Mouse (Mus musculus) layer of hippocampus, adult 18-20 months (tissue): Measurements from ENCODE around the gene Cd151. TPM values are rescaled to one million over a fixed set of nuclear protein-coding genes. Genes with fewer than 3 reads are reported as not detected.

Experiments
- DNase-seq, 2 experiments: peaks; one replicate each; pipeline ENCODE4 v3.0.0; 2022; ENCODE audit warnings: low spot score in 2 of 2
- total RNA-seq, 2 experiments: library from RNA; stranded (reverse); gene quantifications; 2 replicates each; pipeline ENCODE4 v1.2.3; 2021

The Cd151 gene
- total RNA-seq, 2 experiments from 2014 or later, result 24.2 to 26.0 TPM

DNA sequence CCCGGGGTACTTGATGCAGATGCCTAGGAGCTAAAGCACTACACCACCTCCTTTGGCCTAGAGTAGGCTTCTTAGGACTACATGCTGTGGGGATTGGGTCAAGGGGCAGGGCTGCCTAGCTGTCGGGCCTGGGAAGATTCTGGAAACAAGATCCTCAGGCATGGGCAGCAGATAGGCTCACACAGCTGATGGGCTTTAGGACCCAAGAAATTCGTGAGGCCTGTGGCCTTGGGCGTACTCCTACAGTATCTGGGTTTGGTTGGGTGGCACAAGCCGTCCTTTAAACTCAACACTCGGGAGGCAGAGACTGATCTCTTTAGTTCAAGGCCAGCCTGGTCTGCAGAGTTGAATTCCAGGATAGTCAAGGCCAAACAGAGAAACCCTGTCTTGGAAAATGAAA, 5.0 kb downstream of the Cd151 start:
- DNase-seq, result no peak

- no peak for DNase-seq
Observed at GRCm38 (mm10) chr7:141472763-141473162, 5.6 kb downstream of the Cd151 start.

DNA sequence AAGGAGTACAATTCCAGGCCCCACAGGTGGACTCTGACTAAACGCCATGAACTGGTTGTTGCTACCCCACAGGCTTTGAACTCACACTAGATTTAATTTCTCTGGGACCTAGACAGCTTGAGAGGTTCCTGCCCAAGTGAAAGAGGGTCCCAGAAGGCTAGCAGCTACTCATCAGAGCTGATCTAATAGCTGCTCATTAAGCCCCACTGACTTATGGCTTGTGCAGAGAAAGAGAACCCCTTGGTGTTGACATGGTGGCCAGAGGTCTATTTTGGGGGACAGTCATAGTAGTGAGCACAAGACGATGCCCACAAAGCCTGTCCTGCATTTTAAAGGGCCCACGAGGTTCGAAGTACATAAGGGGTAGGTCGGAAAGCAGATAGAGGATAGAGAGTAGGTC, 7.0 kb downstream of the Cd151 start:
- DNase-seq, result no peak

GRCm38 (mm10) chr7:141475011-141475804, 8.0 kb downstream of the Cd151 start, which contains the start of the genes Polr2l and Tspan4:
Polr2l (minus strand) TSS chr7:141475132.
Tspan4 (plus strand) TSS chr7:141475240.
- peak; percentile 79 to 89 for DNase-seq

- no peak for DNase-seq
Observed at GRCm38 (mm10) chr7:141475805-141476158, 8.6 kb downstream of the Cd151 start.

GRCm38 (mm10) chr7:141476226-141476980, 9.2 kb downstream of the Cd151 start:
- DNase-seq, result no peak

- DNase-seq, result no peak
Observed at GRCm38 (mm10) chr7:141476981-141477370, 9.8 kb downstream of the Cd151 start.

DNA sequence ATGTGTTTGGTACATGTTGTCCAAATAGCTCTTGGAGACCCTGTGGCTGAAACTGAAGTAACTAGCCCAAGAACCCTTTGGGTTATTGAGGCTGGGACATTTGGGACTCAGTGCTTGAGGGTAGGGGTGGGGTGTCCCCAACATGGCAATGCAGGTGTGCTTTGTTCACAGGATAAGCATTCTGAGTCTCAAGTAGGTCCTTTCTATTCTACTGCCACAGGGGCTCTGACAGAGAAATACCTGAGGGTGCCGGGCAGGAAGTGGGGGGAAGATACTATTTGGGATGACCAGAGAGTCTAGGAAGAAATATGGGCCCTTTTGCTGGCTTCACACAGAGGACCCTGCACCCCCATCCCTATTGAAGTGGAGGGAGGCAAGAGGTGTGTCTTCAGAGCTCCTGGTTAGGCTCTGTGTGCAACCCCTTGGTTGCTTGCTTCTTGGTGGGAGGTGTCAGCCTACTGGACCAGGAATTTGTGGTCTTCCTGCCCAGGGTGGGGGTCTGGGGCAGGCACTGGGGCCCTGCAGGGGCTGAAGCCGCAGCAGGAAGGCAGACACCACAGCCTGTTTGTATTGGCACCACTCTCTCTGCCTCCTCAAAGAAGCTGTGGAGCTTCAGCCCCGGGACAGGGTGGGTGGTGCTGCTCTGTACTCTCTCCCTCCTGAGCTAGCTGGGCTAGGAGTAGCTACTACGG, 10.5 kb downstream of the Cd151 start:
- no peak for DNase-seq

DNA sequence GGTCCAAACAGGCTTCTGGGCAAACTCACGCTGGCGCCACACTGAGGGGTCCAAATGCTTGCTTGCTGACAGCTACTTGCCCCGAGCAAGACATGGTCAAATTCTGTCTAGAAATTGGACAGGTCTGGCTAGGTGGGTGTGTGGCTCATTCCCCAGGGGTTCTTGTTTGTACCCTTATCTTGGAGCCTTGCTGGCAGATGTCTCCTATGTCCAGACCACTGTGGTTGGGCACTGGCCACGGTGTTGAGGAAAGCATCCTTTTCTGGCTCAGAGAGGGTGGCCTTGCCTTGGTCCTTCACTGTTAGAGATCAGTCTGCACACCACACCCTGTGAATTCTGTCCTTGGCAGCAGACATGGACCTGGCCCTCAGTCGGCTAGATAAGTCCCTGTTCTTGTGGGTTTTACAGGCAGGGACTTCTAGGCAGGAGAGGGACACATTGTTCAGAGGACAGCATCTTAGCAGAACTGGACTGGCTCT, 11.1 kb downstream of the Cd151 start:
- no peak for DNase-seq

DNA sequence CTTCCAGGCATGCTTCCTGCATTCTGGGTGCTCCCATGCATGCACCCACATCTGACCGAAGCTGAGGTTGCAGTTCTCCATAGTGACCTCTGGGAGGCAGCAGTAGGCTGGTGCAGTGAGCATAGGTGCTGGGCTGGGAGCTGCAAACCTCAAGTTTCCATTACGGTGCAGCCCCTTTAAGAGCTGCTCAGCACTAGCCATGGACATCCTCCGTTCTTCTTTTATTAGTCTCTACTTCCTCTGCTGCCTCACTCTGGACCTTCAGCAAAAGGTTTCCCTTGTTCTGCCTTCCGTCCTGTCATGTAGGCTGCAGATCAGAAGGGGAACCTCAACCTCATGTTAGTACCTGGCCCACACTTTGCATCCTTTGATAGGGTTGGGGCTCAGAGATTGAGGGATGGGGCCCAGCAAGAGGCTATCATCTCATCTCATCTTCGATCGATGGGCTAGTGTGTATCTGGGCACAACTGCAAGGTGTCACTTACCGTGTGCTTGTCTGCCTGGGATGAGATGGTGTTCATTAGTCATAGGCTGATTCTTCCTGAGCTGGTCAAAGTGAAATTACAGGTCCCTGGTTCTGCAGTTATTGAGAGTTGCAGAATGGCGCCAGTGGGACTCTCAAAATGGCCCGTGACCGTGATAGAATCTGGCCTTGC, 13.8 kb downstream of the Cd151 start:
- DNase-seq, result peak; percentile 65 to 85

DNA sequence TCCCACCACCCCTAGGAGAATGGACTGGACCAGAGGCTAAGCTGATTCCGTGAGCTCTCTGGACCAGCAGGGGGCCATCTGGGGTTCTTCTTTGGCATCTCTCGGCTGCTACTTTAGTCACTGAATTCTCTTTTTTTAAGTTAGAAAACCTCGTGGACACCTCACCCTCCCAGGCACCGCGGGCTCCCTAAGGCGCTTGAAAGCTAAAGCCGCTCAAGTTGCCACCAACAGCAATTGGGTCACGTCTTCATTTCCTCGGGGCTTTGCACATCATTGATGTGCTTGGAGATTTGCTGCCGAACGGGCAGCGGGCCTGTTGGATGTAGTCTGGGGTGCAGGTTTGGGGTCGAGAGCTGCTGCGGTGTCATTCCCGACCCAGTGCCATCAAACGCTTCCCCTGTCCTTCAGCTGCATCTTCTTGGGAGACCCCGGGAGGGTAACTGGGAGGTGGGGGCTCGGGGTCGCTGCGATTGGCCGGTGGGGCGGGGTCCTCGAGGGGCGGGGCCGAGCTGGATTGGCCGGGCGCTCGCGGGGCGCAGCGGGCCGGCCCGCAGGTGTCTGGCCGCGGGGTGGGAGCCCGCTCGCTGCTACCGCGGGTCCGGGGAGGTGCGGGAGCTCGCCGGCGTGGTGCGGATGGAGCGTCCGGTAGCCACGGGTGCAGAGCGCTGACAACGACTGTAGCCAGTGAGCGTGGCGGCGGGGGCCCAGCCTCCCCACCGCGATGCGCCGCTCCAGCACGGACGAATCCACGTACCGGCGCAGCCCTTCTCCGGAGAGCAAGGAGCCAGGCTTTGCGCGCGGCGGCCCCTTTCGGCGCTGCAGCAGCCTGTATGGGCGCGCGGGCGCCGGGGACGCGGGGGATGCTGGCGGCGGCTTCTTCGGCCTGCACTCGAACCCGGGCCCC, 14.6 kb downstream of the Cd151 start:
- peak in 1 of 2 experiments; percentile 63 for DNase-seq

DNA sequence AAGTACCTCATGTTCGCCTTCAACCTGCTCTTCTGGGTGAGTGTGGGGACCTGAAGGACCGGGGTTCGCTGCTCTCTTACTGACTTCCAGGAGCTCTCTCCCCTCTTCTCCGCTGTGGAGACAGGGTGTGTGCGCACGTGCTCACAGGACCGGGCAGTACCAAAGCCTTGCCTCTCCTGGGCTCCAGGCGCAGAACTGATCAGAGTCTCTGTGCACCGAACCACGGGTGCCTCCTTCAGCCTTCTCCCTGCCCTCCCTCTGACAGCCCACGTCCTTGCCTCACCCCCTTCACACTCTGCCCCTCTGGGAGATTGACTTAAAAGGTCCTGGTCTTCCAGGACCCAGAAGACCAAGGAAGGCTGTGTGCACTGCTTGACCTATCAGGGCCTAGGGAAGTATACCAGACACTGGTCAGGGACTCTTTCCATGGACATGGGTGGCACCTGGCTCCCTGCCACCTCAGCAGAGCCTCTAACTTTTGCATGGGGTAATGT, 15.4 kb downstream of the Cd151 start:
- no peak for DNase-seq

DNA sequence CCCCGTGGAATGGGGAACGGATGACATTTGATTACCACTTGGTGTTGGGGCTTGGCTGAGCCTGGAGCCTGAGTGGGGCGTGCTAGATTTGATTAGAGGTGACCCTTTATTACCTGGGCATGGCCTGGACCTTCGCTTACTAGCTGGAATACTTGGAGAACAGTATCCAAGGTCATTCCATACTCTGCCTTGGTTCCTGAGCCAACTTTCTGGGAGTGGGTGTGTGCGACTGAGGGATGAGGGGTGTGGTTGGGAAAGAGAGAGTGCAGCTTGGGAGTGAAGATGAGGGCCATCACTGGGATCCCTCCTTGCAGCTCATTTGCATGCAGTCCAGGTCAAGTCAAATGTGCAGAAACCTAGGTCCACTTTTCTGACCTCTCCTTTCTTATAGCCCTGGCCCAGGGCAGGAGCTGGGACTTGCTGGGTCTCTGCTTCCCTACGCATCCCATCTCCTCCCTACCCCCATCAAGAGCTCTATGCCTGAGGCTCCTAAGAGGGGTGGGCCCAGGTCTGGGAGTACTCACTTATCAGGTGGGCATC, 16.0 kb downstream of the Cd151 start:
- no peak for DNase-seq

DNA sequence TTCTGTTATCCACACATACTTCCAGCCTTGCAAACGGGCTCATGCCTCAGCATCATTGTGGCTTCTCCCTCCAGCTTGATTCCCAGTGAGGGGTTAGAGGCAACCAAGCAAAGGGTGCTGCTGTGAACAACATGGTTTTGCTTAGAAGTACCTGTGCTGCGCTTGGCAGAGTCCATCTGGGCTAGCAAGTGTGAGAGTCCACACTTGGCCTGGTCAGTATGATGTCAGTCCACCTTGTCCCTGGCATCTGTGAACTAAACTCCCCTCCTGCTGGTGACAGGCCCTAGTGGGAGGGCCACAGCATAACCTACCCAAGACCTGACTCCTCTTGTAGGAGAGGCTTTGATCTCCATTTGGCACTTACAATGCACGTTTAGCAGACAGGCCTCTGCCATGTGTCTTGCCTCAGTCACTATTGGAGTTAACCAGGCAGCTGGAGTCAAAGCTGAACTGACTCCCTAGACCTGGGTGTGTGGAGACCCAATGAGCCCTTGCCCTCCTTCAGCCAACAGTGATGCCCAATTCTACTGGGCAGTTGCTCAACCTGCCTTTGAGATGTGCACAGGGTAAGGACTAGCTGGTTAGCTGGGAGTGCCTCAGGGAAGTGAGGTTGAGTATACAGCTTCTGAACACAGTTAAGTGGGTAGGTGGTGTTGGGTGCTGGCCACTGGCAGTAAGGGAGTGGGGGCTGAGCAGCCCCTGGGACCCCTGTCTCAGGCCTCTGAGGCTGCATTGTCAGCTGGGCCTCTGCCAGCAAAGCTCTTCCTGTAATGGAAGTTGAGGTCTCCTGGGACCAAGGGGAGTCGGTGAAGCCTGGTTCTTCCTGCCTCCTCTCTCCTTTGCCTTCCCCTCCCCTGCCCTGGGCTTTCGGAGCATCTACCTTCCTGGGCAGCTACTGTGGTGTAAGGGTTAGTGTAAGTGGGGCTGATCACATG, 17.3 kb downstream of the Cd151 start:
- DNase-seq, result no peak

GRCm38 (mm10) chr7:141485186-141485585, 18.0 kb downstream of the Cd151 start:
- no peak for DNase-seq

- no peak for DNase-seq
Observed at GRCm38 (mm10) chr7:141485606-141486005, 18.4 kb downstream of the Cd151 start.

DNA sequence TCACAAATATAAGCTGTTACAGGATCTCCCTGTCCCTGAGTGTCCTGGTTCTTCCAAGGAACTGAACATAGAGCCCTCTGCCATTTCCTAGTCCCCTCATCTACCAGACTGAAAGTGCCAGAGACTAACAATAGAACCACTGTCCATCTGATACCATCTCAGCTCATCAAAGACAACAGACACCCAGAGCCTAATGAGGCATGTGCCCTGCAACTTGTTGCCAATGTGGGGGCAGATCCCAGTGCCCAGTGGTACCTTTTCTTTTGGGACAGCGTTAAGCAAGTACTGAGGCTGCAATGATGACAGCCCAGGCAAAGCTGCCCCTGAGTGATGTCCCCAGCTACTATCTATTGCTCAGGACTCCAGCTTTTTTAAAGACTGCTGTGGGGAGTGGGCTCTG, 19.0 kb downstream of the Cd151 start:
- DNase-seq, result no peak

DNA sequence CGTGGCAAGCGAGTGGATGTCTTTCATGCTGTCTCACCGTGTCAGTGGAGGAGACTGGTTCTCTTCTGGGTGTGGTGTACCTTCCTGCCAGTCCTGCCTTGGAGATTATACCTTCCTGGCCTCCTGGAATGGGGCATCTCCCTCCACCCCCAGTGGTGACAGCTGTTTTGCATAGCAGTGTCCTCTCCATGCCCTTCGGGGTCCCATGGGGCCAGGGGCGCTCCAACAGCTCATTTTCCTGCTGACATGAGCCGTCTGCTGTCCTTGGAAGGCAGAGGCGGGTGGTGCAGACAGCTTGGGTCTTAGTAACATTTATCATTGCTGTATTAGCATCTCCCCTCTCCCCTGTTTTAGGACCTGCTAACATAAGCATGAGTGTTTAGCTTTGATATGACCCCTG, 19.9 kb downstream of the Cd151 start:
- no peak for DNase-seq

- DNase-seq, result no peak
Observed at GRCm38 (mm10) chr7:141491151-141491550, 24.0 kb downstream of the Cd151 start.
